Mouse (Mus musculus) thymus, adult 2 months (tissue): ENCODE results near the gene Dscam. TPM values are rescaled to one million over a fixed set of nuclear protein-coding genes. Genes with fewer than 3 reads are reported as not detected.

ENCODE experiments used
- DNase-seq: peaks from one replicate; pipeline ENCODE4 v3.0.0; 2021
- H3K27ac ChIP-seq: fragments of 200-500 bp; 2 replicates; pipeline ENCODE4 v1.5.1; 2012; ENCODE audit warnings: low read length, control low read depth; ENCODE audit not compliant: control insufficient read depth, insufficient read depth
- H3K27me3 ChIP-seq: fragments of 200-500 bp; 2 replicates; pipeline ENCODE4 v1.6.1; 2012; ENCODE audit warnings: mild to moderate bottlenecking, low read length, moderate library complexity, mixed read lengths; ENCODE audit not compliant: control insufficient read depth, insufficient read depth
- H3K36me3 ChIP-seq: fragments of 200-500 bp; 2 replicates; pipeline ENCODE4 v1.6.1; 2012; ENCODE audit warnings: mild to moderate bottlenecking, low read length, moderate library complexity; ENCODE audit not compliant: control insufficient read depth, insufficient read depth
- H3K4me1 ChIP-seq: fragments of 200-500 bp; replicated peaks from 2 replicates; pipeline ENCODE4 v1.6.1; 2012; ENCODE audit warnings: low read length; ENCODE audit not compliant: control insufficient read depth, insufficient read depth
- H3K4me3 ChIP-seq: fragments of 200-500 bp; 2 replicates; pipeline ENCODE4 v1.5.1; 2012; ENCODE audit warnings: mild to moderate bottlenecking, low read length, control low read depth, moderate library complexity; ENCODE audit not compliant: control insufficient read depth, insufficient read depth
- CTCF ChIP-seq: fragments of 200-500 bp; IDR thresholded peaks from 2 replicates; pipeline ENCODE4 v1.5.1; 2012; ENCODE audit warnings: mild to moderate bottlenecking, control low read depth, low read length, moderate library complexity, borderline replicate concordance; ENCODE audit not compliant: control insufficient read depth, poor library complexity, insufficient read depth; ENCODE audit errors: extremely low read depth
- POLR2A ChIP-seq: fragments of 200-500 bp; IDR thresholded peaks from 2 replicates; pipeline ENCODE4 v1.6.1; 2012; ENCODE audit warnings: mild to moderate bottlenecking, low read length, control low read depth, moderate library complexity; ENCODE audit not compliant: control insufficient read depth, poor library complexity, insufficient read depth; ENCODE audit errors: extremely low read depth
- WGBS: fragments of 180-500 bp; shearing (Covaris S2); methylation state at CpG from one replicate; pipeline ENCODE4 v1.1.7; 2018; 5-methylcytosine and 5-hydroxymethylcytosine counted together
- polyA plus RNA-seq: library from polyadenylated mRNA; depleted of rRNA; stranded (reverse); fragments of >200 nt; gene quantifications from 2 replicates; pipeline ENCODE4 v1.2.3, GENCODE M21; 2012

Dscam gene
- polyA plus RNA-seq, 1 experiment: 0.28 TPM

GRCm38 (mm10) chr16:97016244-97016850, 154.2 kb downstream of the Dscam start:
- Histone ChIP-seq H3K27me3 (no peaks in the 10 kb centered on the region), H3K4me3 (no peak overlapping the region), H3K27ac (no peak overlapping the region), H3K36me3 (no peaks in the 10 kb centered on the region), H3K4me1 (no peaks in the 10 kb centered on the region)
- 68% methylated on average over 2 of the region's 2 CpGs for WGBS
- DNase-seq: no peak
- TF ChIP-seq POLR2A: no peak
- TF ChIP-seq CTCF: no peak

GRCm38 (mm10) chr16:97014343-97014742, 156.2 kb downstream of the Dscam start:
- WGBS: 93% methylated on average over 3 of the region's 3 CpGs

GRCm38 (mm10) chr16:97009116-97010055, 161.2 kb downstream of the Dscam start:
- no peaks in the 10 kb centered on the region for H3K36me3 ChIP-seq
- no peaks in the 10 kb centered on the region for H3K27me3 ChIP-seq
- no peak overlapping the region for H3K27ac ChIP-seq
- no peak overlapping the region for H3K4me3 ChIP-seq
- DNase-seq: no peak
- H3K4me1 ChIP-seq: no peaks in the 10 kb centered on the region
- TF ChIP-seq CTCF (no peak), POLR2A (no peak)
- WGBS: 81% methylated on average over 4 of the region's 4 CpGs

More at GRCm38 (mm10) chr16:97014343-97014742, 156.2 kb downstream of the Dscam start:
- H3K27me3 ChIP-seq: no peaks in the 10 kb centered on the region
- TF ChIP-seq CTCF (no peak), POLR2A (no peak)
- H3K27ac ChIP-seq: no peak overlapping the region
- no peak overlapping the region for H3K4me3 ChIP-seq
- no peak for DNase-seq
- H3K36me3 ChIP-seq: no peaks in the 10 kb centered on the region
- H3K4me1 ChIP-seq: no peaks in the 10 kb centered on the region

- WGBS: 91% methylated on average over 11 of the region's 11 CpGs
- TF ChIP-seq CTCF (no peak), POLR2A (no peak)
- Histone ChIP-seq H3K4me3 (no peak overlapping the region), H3K27me3 (no peaks in the 10 kb centered on the region), H3K4me1 (no peaks in the 10 kb centered on the region), H3K27ac (no peak overlapping the region), H3K36me3 (no peaks in the 10 kb centered on the region)
- no peak for DNase-seq
Observed at GRCm38 (mm10) chr16:97007892-97008527, 162.5 kb downstream of the Dscam start.

GRCm38 (mm10) chr16:97006854-97007182, 163.7 kb downstream of the Dscam start:
- Histone ChIP-seq H3K4me1 (no peaks in the 10 kb centered on the region), H3K27me3 (no peaks in the 10 kb centered on the region), H3K36me3 (no peaks in the 10 kb centered on the region), H3K27ac (no peak overlapping the region), H3K4me3 (no peak overlapping the region)
- TF ChIP-seq CTCF (no peak), POLR2A (no peak)
- DNase-seq: no peak

- Histone ChIP-seq H3K27me3 (no peaks in the 10 kb centered on the region), H3K4me3 (no peak overlapping the region), H3K4me1 (no peaks in the 10 kb centered on the region), H3K27ac (no peak overlapping the region), H3K36me3 (no peaks in the 10 kb centered on the region)
- 90% methylated on average over 9 of the region's 9 CpGs for WGBS
- DNase-seq: no peak
- TF ChIP-seq POLR2A: no peak
- no peak for TF ChIP-seq CTCF
Observed at GRCm38 (mm10) chr16:97006041-97006853, 164.3 kb downstream of the Dscam start.
